Mouse (Mus musculus): ENCODE results near the gene Rab3ip. TPM values are rescaled to one million over a fixed set of nuclear protein-coding genes. Genes with fewer than 3 reads are reported as not detected.

Gene Rab3ip
- polyA plus RNA-seq, 2 experiments: 6.6 to 7.4 TPM

GRCm38 (mm10) chr10:116893753-116894152 lies 56.8 kb downstream of the Rab3ip start:
- Histone ChIP-seq H3K4me2 (ENCODE audit: low read depth) (no peak overlapping the region), H3K27ac (no peak overlapping the region), H3K4me1 (replicated peaks; ENCODE audit: control insufficient read depth in 2 of 2, insufficient read depth in 2 of 2, low read length in 1 of 2) (no peaks in the 10 kb centered on the region; a peak in 1 of 4 replicates), H3K4me3 (ENCODE audit: insufficient read depth in 1 of 2, low read depth in 2 of 2, low read length in 2 of 2) (no peak overlapping the region), H3K9ac (replicated peaks) (no peak overlapping the region), H3K27me3 (ENCODE audit: control insufficient read depth, insufficient read depth, low read length) (no peaks in the 10 kb centered on the region), H3K9me3 (ENCODE audit: control insufficient read depth, low read length) (no peaks in the 10 kb centered on the region), H3K36me3 (replicated peaks; ENCODE audit: control insufficient read depth, insufficient read depth, low read depth) (no peaks in the 10 kb centered on the region)
- 17% methylated on average over 3 of the region's 3 CpGs for WGBS (ENCODE audit: insufficient replicate concordance)
- DNase-seq (ENCODE audit: low read depth in 3 of 3, low spot score in 3 of 3): no peak
- no peak for ATAC-seq (ENCODE audit: insufficient read depth)
- peak; percentile 51 for TF ChIP-seq CTCF (IDR thresholded peaks at IDR 0.05; ENCODE audit: low read depth)
- TF ChIP-seq EP300 (IDR thresholded peaks at IDR 0.05; ENCODE audit: low read depth): no peak

- no peaks in the 10 kb centered on the region for H3K36me3 ChIP-seq (replicated peaks; ENCODE audit: control insufficient read depth, insufficient read depth, low read depth)
Measured at GRCm38 (mm10) chr10:116890587-116890986, 60.0 kb downstream of the Rab3ip start.

GRCm38 (mm10) chr10:116884552-116884951 lies 66.0 kb downstream of the Rab3ip start:
- no peaks in the 10 kb centered on the region for H3K9me3 ChIP-seq (ENCODE audit: control insufficient read depth, low read length)
- no peak overlapping the region for H3K4me2 ChIP-seq (ENCODE audit: low read depth)
- ATAC-seq (ENCODE audit: insufficient read depth) (no peak), DNase-seq (ENCODE audit: low read depth in 3 of 3, low spot score in 3 of 3) (no peak)
- no peak overlapping the region for H3K27ac ChIP-seq
- 63% methylated on average over 3 of the region's 3 CpGs for WGBS (ENCODE audit: insufficient replicate concordance)
- no peaks in the 10 kb centered on the region for H3K27me3 ChIP-seq (ENCODE audit: control insufficient read depth, insufficient read depth, low read length)
- H3K4me1 ChIP-seq (replicated peaks; ENCODE audit: control insufficient read depth in 2 of 2, insufficient read depth in 2 of 2, low read length in 1 of 2): peaks cover 0 to 3% of the 10 kb centered on the region in 2 experiments; a peak in 1 of 4 replicates
- TF ChIP-seq EP300 (IDR thresholded peaks at IDR 0.05; ENCODE audit: low read depth) (no peak), CTCF (IDR thresholded peaks at IDR 0.05; ENCODE audit: low read depth) (no peak)
- H3K36me3 ChIP-seq (replicated peaks; ENCODE audit: control insufficient read depth, insufficient read depth, low read depth): no peaks in the 10 kb centered on the region
- no peak overlapping the region for H3K4me3 ChIP-seq (ENCODE audit: insufficient read depth in 1 of 2, low read depth in 2 of 2, low read length in 2 of 2)
- H3K9ac ChIP-seq (replicated peaks): no peak overlapping the region

More at GRCm38 (mm10) chr10:116890587-116890986, 60.0 kb downstream of the Rab3ip start:
- no peak overlapping the region for H3K27ac ChIP-seq
- TF ChIP-seq CTCF (IDR thresholded peaks at IDR 0.05; ENCODE audit: low read depth) (no peak), EP300 (IDR thresholded peaks at IDR 0.05; ENCODE audit: low read depth) (no peak)
- H3K9ac ChIP-seq (replicated peaks): no peak overlapping the region
- no peaks in the 10 kb centered on the region for H3K9me3 ChIP-seq (ENCODE audit: control insufficient read depth, low read length)
- ATAC-seq (ENCODE audit: insufficient read depth) (no peak), DNase-seq (ENCODE audit: low read depth in 3 of 3, low spot score in 3 of 3) (no peak)
- H3K4me2 ChIP-seq (ENCODE audit: low read depth): no peak overlapping the region
- no peaks in the 10 kb centered on the region; a peak in 1 of 4 replicates for H3K4me1 ChIP-seq (replicated peaks; ENCODE audit: control insufficient read depth in 2 of 2, insufficient read depth in 2 of 2, low read length in 1 of 2)
- H3K27me3 ChIP-seq (ENCODE audit: control insufficient read depth, insufficient read depth, low read length): no peaks in the 10 kb centered on the region
- no peak overlapping the region for H3K4me3 ChIP-seq (ENCODE audit: insufficient read depth in 1 of 2, low read depth in 2 of 2, low read length in 2 of 2)
- WGBS (ENCODE audit: insufficient replicate concordance): 48% methylated on average over 5 of the region's 5 CpGs

GRCm38 (mm10) chr10:116883531-116883930 lies 67.0 kb downstream of the Rab3ip start:
- H3K9ac ChIP-seq (replicated peaks): no peak overlapping the region
- no peak overlapping the region for H3K4me2 ChIP-seq (ENCODE audit: low read depth)
- WGBS (ENCODE audit: insufficient replicate concordance): 57% methylated on average over 5 of the region's 5 CpGs
- H3K27ac ChIP-seq: no peak overlapping the region
- ATAC-seq (ENCODE audit: insufficient read depth) (no peak), DNase-seq (ENCODE audit: low read depth in 3 of 3, low spot score in 3 of 3) (no peak)
- no peak for TF ChIP-seq CTCF (IDR thresholded peaks at IDR 0.05; ENCODE audit: low read depth)
- TF ChIP-seq EP300 (IDR thresholded peaks at IDR 0.05; ENCODE audit: low read depth): no peak
- H3K27me3 ChIP-seq (ENCODE audit: control insufficient read depth, insufficient read depth, low read length): no peaks in the 10 kb centered on the region
- no peaks in the 10 kb centered on the region for H3K9me3 ChIP-seq (ENCODE audit: control insufficient read depth, low read length)
- no peaks in the 10 kb centered on the region for H3K36me3 ChIP-seq (replicated peaks; ENCODE audit: control insufficient read depth, insufficient read depth, low read depth)
- H3K4me3 ChIP-seq (ENCODE audit: insufficient read depth in 1 of 2, low read depth in 2 of 2, low read length in 2 of 2): no peak overlapping the region
- H3K4me1 ChIP-seq (replicated peaks; ENCODE audit: control insufficient read depth in 2 of 2, insufficient read depth in 2 of 2, low read length in 1 of 2): peaks cover 0 to 3% of the 10 kb centered on the region in 2 experiments; a peak in 1 of 4 replicates

GRCm38 (mm10) chr10:116877436-116877835 lies 73.1 kb downstream of the Rab3ip start:
- 74% methylated on average over 4 of the region's 4 CpGs for WGBS (ENCODE audit: insufficient replicate concordance)
- no peak overlapping the region for H3K4me3 ChIP-seq (ENCODE audit: insufficient read depth in 1 of 2, low read depth in 2 of 2, low read length in 2 of 2)
- H3K36me3 ChIP-seq (replicated peaks; ENCODE audit: control insufficient read depth, insufficient read depth, low read depth): no peaks in the 10 kb centered on the region
- DNase-seq (ENCODE audit: low read depth in 3 of 3, low spot score in 3 of 3) (no peak), ATAC-seq (ENCODE audit: insufficient read depth) (no peak)
- no peak overlapping the region for H3K9ac ChIP-seq (replicated peaks)
- H3K9me3 ChIP-seq (ENCODE audit: control insufficient read depth, low read length): no peaks in the 10 kb centered on the region
- H3K27ac ChIP-seq: no peak overlapping the region
- H3K4me2 ChIP-seq (ENCODE audit: low read depth): no peak overlapping the region
- no peak for TF ChIP-seq EP300 (IDR thresholded peaks at IDR 0.05; ENCODE audit: low read depth)
- no peak for TF ChIP-seq CTCF (IDR thresholded peaks at IDR 0.05; ENCODE audit: low read depth)
- no peaks in the 10 kb centered on the region for H3K27me3 ChIP-seq (ENCODE audit: control insufficient read depth, insufficient read depth, low read length)
- H3K4me1 ChIP-seq (replicated peaks; ENCODE audit: control insufficient read depth in 2 of 2, insufficient read depth in 2 of 2, low read length in 1 of 2): no peaks in the 10 kb centered on the region
